ENCODE assay signal across 10 mouse cellular contexts in the genomic region with DNA sequence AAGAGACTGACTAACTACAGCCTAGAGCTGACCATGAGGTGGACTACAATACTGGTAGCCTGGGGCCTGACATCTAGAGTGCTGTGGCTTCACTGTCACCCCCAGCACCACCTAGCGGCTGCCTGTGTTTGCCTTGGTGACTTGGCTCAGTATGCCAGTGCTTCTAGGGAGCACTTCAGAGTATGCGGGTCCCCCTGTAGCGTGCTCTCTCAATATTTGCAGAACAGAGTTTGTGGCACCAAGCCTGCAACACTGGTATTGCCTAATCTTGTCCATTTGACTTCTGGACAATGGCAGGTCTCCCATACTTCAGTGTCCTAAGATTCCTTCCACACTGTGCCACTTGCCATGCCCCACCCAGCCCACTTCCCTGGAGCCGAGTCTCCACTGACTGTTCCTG.
DNase-seq lines count a peak whose midpoint lies in the region; ATAC-seq and TF ChIP-seq lines count a peak whose summit lies in the region.
"Had no signal": no experiment of that assay in that cellular context is flagged by ENCODE, and none has a peak within 500 bp of the region (broad histone marks: within the 10 kb centered on the region; RNA-seq: fewer than 3 reads in every experiment).

No protein-coding gene starts in this region.

- H3K4me3 ChIP-seq in forebrain, postnatal 0 days (ENCODE audit: low read depth, low read length) = no peak overlapping the region
- H3K4me3 ChIP-seq in forebrain, embryonic 12.5 days (replicated peaks) = no peak overlapping the region
- H3K4me3 ChIP-seq in midbrain, embryonic 14.5 days (replicated peaks; ENCODE audit: low read depth, low read length) = no peak overlapping the region
- no peak overlapping the region for H3K4me3 ChIP-seq in midbrain, embryonic 15.5 days
- H3K4me3 ChIP-seq in liver, embryonic 14.5 days (ENCODE audit: insufficient read depth in 1 of 2, low read depth in 2 of 2, low read length in 2 of 2) = no peak overlapping the region
- H3K4me3 ChIP-seq in stomach, postnatal 0 days (ENCODE audit: low read depth, low read length) = no peak overlapping the region
- H3K4me3 ChIP-seq: limb, embryonic 13.5 days had no signal

- peak; percentile 40 for TF ChIP-seq CTCF in forebrain, postnatal 0 days (IDR thresholded peaks at IDR 0.05; ENCODE audit: low read depth)
- peak; percentile 62 for TF ChIP-seq CTCF in liver, embryonic 14.5 days (IDR thresholded peaks at IDR 0.05; ENCODE audit: low read depth)
- peak; percentile 56 for TF ChIP-seq CTCF in stomach, postnatal 0 days (IDR thresholded peaks at IDR 0.05; ENCODE audit: low read depth)

- H3K36me3 ChIP-seq in forebrain, postnatal 0 days (ENCODE audit: insufficient read depth) = 0 out of 2 replicates have a peak, but pooled peaks cover 4% of the 10 kb centered on the region
- peaks cover 3% of the 10 kb centered on the region; the same call in 1 of the 2 replicates for H3K36me3 ChIP-seq in forebrain, embryonic 12.5 days (replicated peaks)
- peaks cover 24% of the 10 kb centered on the region for H3K36me3 ChIP-seq in midbrain, embryonic 14.5 days (ENCODE audit: control insufficient read depth, insufficient read depth, low read length)
- no peaks in the 10 kb centered on the region for H3K36me3 ChIP-seq in midbrain, embryonic 15.5 days (replicated peaks)
- H3K36me3 ChIP-seq in liver, embryonic 14.5 days (replicated peaks; ENCODE audit: control insufficient read depth, insufficient read depth, low read depth) = no peaks in the 10 kb centered on the region; the same call in 1 of the 2 replicates
- H3K36me3 ChIP-seq in stomach, postnatal 0 days (ENCODE audit: control insufficient read depth, insufficient read depth, low read length) = no peaks in the 10 kb centered on the region

- H3K27me3 ChIP-seq in forebrain, postnatal 0 days (ENCODE audit: insufficient read depth, low read length) = no peaks in the 10 kb centered on the region
- H3K27me3 ChIP-seq in forebrain, embryonic 12.5 days = no peaks in the 10 kb centered on the region
- H3K27me3 ChIP-seq in midbrain, embryonic 14.5 days (ENCODE audit: control insufficient read depth, insufficient read depth, low read length) = no peaks in the 10 kb centered on the region
- H3K27me3 ChIP-seq in midbrain, embryonic 15.5 days (replicated peaks) = no peaks in the 10 kb centered on the region
- no peaks in the 10 kb centered on the region for H3K27me3 ChIP-seq in liver, embryonic 14.5 days (ENCODE audit: control insufficient read depth, insufficient read depth, low read length)
- no peaks in the 10 kb centered on the region for H3K27me3 ChIP-seq in stomach, postnatal 0 days (ENCODE audit: control insufficient read depth, insufficient read depth, low read length)
- H3K27me3 ChIP-seq: limb, embryonic 13.5 days had no signal

- no peak overlapping the region for H3K4me2 ChIP-seq in forebrain, postnatal 0 days (ENCODE audit: low read depth)
- H3K4me2 ChIP-seq in forebrain, embryonic 12.5 days = no peak overlapping the region
- H3K4me2 ChIP-seq in midbrain, embryonic 14.5 days (ENCODE audit: low read length) = no peak overlapping the region
- H3K4me2 ChIP-seq in midbrain, embryonic 15.5 days = no peak overlapping the region
- H3K4me2 ChIP-seq in liver, embryonic 14.5 days (ENCODE audit: low read depth) = no peak overlapping the region
- H3K4me2 ChIP-seq in stomach, postnatal 0 days (replicated peaks; ENCODE audit: low read depth) = no peak overlapping the region
- H3K4me2 ChIP-seq: limb, embryonic 13.5 days had no signal

- no peak for DNase-seq in forebrain, postnatal 0 days
- peak; percentile 42 for DNase-seq in midbrain, embryonic 14.5 days
- no peak for DNase-seq in liver, embryonic 14.5 days (ENCODE audit: low read depth in 3 of 3, low spot score in 3 of 3)
- DNase-seq in stomach, postnatal 0 days (ENCODE audit: low spot score) = no peak
- no peak for DNase-seq in spleen, adult 12 weeks (ENCODE audit: low spot score)
- DNase-seq in c-Kit-positive CD71-positive TER-119-positive erythroid progenitor cells, embryonic 14.5 days (ENCODE audit: low spot score) = no peak
- DNase-seq: adrenal gland, postnatal 14 days had no signal

- no peak overlapping the region for H3K9ac ChIP-seq in forebrain, postnatal 0 days
- no peak overlapping the region for H3K9ac ChIP-seq in forebrain, embryonic 12.5 days
- no peak overlapping the region for H3K9ac ChIP-seq in midbrain, embryonic 14.5 days (replicated peaks; ENCODE audit: low read length)
- no peak overlapping the region for H3K9ac ChIP-seq in midbrain, embryonic 15.5 days
- H3K9ac ChIP-seq in liver, embryonic 14.5 days (replicated peaks) = no peak overlapping the region
- no peak overlapping the region for H3K9ac ChIP-seq in stomach, postnatal 0 days (ENCODE audit: low read length)
- H3K9ac ChIP-seq: limb, embryonic 13.5 days had no signal

- no peaks in the 10 kb centered on the region for H3K9me3 ChIP-seq in forebrain, postnatal 0 days (ENCODE audit: low read length)
- H3K9me3 ChIP-seq in forebrain, embryonic 12.5 days = no peaks in the 10 kb centered on the region
- H3K9me3 ChIP-seq in midbrain, embryonic 14.5 days (ENCODE audit: control insufficient read depth, low read length) = no peaks in the 10 kb centered on the region
- no peaks in the 10 kb centered on the region for H3K9me3 ChIP-seq in midbrain, embryonic 15.5 days
- no peaks in the 10 kb centered on the region for H3K9me3 ChIP-seq in liver, embryonic 14.5 days (ENCODE audit: control insufficient read depth, low read length)
- no peaks in the 10 kb centered on the region for H3K9me3 ChIP-seq in stomach, postnatal 0 days (ENCODE audit: control insufficient read depth, low read length)
- H3K9me3 ChIP-seq: limb, embryonic 13.5 days had no signal

- TF ChIP-seq EP300 in liver, embryonic 14.5 days (IDR thresholded peaks at IDR 0.05; ENCODE audit: low read depth) = no peak
- TF ChIP-seq EP300 in stomach, postnatal 0 days (optimal IDR thresholded peaks at IDR 0.05) = no peak

- WGBS in forebrain, postnatal 0 days = 74% methylated on average over 4 of the region's 4 CpGs
- 70% methylated on average over 4 of the region's 4 CpGs for WGBS in forebrain, embryonic 12.5 days
- 73% methylated on average over 4 of the region's 4 CpGs for WGBS in midbrain, embryonic 14.5 days
- WGBS in midbrain, embryonic 15.5 days = 71% methylated on average over 4 of the region's 4 CpGs
- WGBS in liver, embryonic 14.5 days (ENCODE audit: insufficient replicate concordance) = 62% methylated on average over 4 of the region's 4 CpGs
- 68% methylated on average over 4 of the region's 4 CpGs for WGBS in stomach, postnatal 0 days

- no peak for ATAC-seq in forebrain, postnatal 0 days
- ATAC-seq in forebrain, embryonic 12.5 days (ENCODE audit: low FRiP score) = no peak; the same call in 1 of the 2 replicates
- ATAC-seq in midbrain, embryonic 14.5 days (ENCODE audit: low FRiP score, low TSS enrichment) = no peak
- ATAC-seq in midbrain, embryonic 15.5 days (replicated peaks) = no peak
- 0 out of 2 replicates have a peak, but pooled peaks have one; percentile 35 for ATAC-seq in liver, embryonic 14.5 days (ENCODE audit: insufficient read depth)
- 0 out of 2 replicates have a peak, but pooled peaks have one; percentile 45 for ATAC-seq in stomach, postnatal 0 days (ENCODE audit: low FRiP score, low TSS enrichment)

- peaks cover 3% of the 10 kb centered on the region; the same call in 1 of the 2 replicates for H3K4me1 ChIP-seq in forebrain, postnatal 0 days (ENCODE audit: insufficient read depth)
- peaks cover 10% of the 10 kb centered on the region for H3K4me1 ChIP-seq in forebrain, embryonic 12.5 days
- peaks cover 9% of the 10 kb centered on the region for H3K4me1 ChIP-seq in midbrain, embryonic 14.5 days (ENCODE audit: control insufficient read depth, insufficient read depth, low read length)
- H3K4me1 ChIP-seq in midbrain, embryonic 15.5 days = peaks cover 10% of the 10 kb centered on the region
- H3K4me1 ChIP-seq in liver, embryonic 14.5 days (replicated peaks; ENCODE audit: control insufficient read depth in 2 of 2, insufficient read depth in 2 of 2, low read length in 1 of 2) = no peaks in the 10 kb centered on the region; a peak in 1 of 4 replicates
- H3K4me1 ChIP-seq in stomach, postnatal 0 days (replicated peaks; ENCODE audit: control insufficient read depth, insufficient read depth) = no peaks in the 10 kb centered on the region

- H3K27ac ChIP-seq in forebrain, postnatal 0 days (ENCODE audit: low read depth, low read length) = no peak overlapping the region
- no peak overlapping the region for H3K27ac ChIP-seq in forebrain, embryonic 12.5 days
- no peak overlapping the region for H3K27ac ChIP-seq in midbrain, embryonic 14.5 days (replicated peaks; ENCODE audit: low read depth, low read length)
- no peak overlapping the region for H3K27ac ChIP-seq in midbrain, embryonic 15.5 days
- H3K27ac ChIP-seq in liver, embryonic 14.5 days = no peak overlapping the region
- no peak overlapping the region for H3K27ac ChIP-seq in stomach, postnatal 0 days (replicated peaks)
- H3K27ac ChIP-seq: limb, embryonic 13.5 days had no signal

Comparison
In these comparisons a context has a peak if more than half of its experiments do, and no peak if none do; other contexts are left out.
1. ATAC-seq: peak in liver, embryonic 14.5 days (single experiment) and stomach, postnatal 0 days (single experiment); none in forebrain, postnatal 0 days (single experiment), forebrain, embryonic 12.5 days (single experiment), midbrain, embryonic 14.5 days (single experiment) and midbrain, embryonic 15.5 days (single experiment).
2. Peak in every context shown above with its lines, with median percentiles within 50 percentile points of each other: CTCF ChIP-seq.